Mouse (Mus musculus): ENCODE data around the gene Slc22a18. TPM values are rescaled to one million over a fixed set of nuclear protein-coding genes. Genes with fewer than 3 reads are reported as not detected.

Gene Slc22a18
- 0.14 and 0.71 TPM in 2 replicates for polyA plus RNA-seq (2014; fragmentation: Nextera tagmentation; extraction: Ambion mirVana)

DNA sequence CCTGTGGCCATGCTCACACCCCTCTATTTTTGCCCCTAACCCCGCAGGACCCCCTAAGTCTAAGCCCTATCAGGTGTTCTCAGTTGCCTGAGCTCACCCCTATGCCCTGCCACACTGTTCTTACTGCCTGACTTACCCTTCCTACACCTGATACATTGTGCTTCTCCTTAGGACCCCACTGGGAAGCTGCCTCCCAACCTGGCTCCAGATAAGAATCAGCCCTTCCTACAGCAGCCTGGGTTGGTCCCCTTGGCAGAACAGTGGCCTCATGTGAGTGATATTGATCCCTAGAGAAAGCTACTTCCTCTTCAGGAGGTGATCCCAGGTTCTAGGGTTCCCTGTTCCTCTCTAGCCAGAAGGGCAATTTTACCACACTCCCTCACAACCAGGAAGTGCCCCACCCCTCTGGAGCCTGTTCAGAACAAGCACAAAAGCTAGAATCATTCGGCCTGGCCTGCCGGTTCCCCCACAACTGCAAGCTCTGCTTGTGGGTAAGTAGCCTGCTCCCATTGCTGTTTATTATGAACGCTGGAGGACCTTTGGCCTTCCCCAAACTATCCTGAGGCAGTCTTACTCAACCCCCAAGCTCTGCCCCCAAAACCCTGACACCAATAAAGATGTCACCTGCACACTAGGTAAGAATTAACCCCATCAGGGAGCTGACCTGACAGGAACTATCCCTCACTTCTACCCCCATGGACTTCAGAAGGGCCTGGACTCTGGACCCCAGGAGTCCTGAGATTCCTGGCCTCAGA lies at the start of gene Slc22a18:
Slc22a18 (plus strand) TSS at position 390 of the 755 bp plus-strand sequence.
- Histone ChIP-seq H3K27me3 (ENCODE audit: control insufficient read depth, insufficient read depth, low read length) (no peaks in the 10 kb centered on the region), H3K9ac (ENCODE audit: low read depth, low read length) (no peak within 1 kb of the TSS), H3K27ac (ENCODE audit: low read depth, low read length) (no peak within 1 kb of the TSS), H3K9me3 (ENCODE audit: control insufficient read depth, low read length) (no peaks in the 10 kb centered on the region), H3K4me2 (replicated peaks; ENCODE audit: low read depth, low read length) (no peak within 1 kb of the TSS), H3K4me1 (replicated peaks; ENCODE audit: control insufficient read depth, insufficient read depth, low read length) (no peaks in the 10 kb centered on the region), H3K36me3 (ENCODE audit: control insufficient read depth, insufficient read depth, low read length) (no peaks in the 10 kb centered on the region), H3K4me3 (ENCODE audit: low read depth, low read length) (no peak within 1 kb of the TSS)
- WGBS, result 56% methylated on average over 4 of the region's 4 CpGs
- DNase-seq (ENCODE audit: low spot score) (no peak), ATAC-seq (ENCODE audit: low FRiP score) (no peak)

DNA sequence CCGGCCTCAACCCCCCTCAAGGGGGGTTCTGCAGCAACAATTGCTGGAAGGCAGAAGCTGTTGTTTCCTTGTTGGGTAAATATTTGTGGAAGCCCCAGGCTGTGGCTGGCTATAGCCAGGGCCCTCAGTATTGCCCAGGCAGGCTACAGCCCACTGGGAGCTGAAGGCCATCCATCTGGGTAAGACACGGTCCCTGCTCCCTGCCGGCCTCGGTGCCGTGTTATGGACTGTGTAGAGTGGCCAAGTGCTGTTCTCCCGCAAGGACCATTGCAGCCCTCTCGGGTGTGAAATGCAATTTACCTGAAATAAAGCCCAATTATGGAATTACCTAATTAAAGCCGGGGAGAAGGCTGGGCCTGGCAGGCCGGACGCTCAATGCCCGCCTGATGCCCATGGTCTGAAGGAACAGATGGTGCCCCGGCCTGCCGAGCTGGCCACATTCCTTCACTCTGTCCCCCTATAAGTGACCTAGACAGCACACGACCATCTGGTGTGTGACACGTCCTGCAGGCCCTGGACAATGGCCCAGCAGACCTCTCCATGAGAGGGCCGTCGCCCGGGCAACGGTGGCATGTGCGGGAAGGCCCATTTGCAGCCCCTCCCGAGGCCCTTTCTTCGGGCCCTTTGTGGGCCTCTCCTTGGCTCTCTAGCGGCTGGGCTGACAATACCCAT lies 45.3 kb upstream of the Slc22a18 start:
- no peak overlapping the region for H3K4me3 ChIP-seq (ENCODE audit: low read depth, low read length)
- peaks cover 2% of the 10 kb centered on the region; the same call in 1 of the 2 replicates for H3K4me1 ChIP-seq (replicated peaks; ENCODE audit: control insufficient read depth, insufficient read depth, low read length)
- H3K27ac ChIP-seq (ENCODE audit: low read depth, low read length), result peak overlapping the region; percentile 76
- H3K9me3 ChIP-seq (ENCODE audit: control insufficient read depth, low read length), result no peaks in the 10 kb centered on the region
- H3K4me2 ChIP-seq (replicated peaks; ENCODE audit: low read depth, low read length), result no peak overlapping the region; the same call in 1 of the 2 replicates
- no peaks in the 10 kb centered on the region for H3K36me3 ChIP-seq (ENCODE audit: control insufficient read depth, insufficient read depth, low read length)
- DNase-seq (ENCODE audit: low spot score) (peak; percentile 85), ATAC-seq (ENCODE audit: low FRiP score) (peak; percentile 93)
- peak overlapping the region; percentile 29; the same call in 1 of the 2 replicates for H3K9ac ChIP-seq (ENCODE audit: low read depth, low read length)
- H3K27me3 ChIP-seq (ENCODE audit: control insufficient read depth, insufficient read depth, low read length), result peaks cover 4% of the 10 kb centered on the region; the same call in 1 of the 2 replicates
- WGBS, result 22% methylated on average over 23 of the region's 23 CpGs

DNA sequence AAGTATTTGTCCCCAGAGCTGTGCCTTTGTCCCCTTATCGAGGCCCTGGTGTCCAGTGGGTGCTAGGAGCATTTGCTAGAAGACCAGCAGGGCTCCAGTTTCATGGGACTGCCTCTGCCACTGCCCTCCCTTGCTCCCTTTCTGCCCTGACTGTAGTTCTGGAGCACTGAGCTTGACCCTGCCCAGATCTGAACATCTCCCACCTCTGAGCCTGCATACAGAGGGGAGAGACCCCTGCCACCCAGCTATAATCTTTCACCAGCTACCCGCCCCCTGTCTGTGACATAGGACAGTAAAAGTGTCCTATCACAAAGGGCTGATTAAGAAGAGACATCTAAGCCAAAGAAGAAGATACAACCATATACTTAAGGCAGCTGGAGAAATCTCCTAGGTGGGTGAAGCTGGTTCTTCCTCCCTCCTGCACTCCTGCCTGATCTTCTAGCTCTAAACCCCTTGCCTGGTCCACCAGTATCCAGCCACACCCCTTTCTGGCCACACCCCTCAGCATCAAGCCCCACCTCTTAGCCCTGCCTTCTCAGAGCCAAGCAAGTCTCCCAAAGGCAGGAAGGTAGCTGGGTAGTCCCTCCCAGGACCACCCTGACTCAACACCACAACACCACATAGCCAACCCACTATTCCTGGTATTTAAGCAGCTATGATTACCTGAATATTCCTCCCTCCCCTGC lies 44.6 kb upstream of the Slc22a18 start:
- Histone ChIP-seq H3K9me3 (ENCODE audit: control insufficient read depth, low read length) (no peaks in the 10 kb centered on the region), H3K27ac (ENCODE audit: low read depth, low read length) (peak overlapping the region; percentile 76), H3K27me3 (ENCODE audit: control insufficient read depth, insufficient read depth, low read length) (peaks cover 4% of the 10 kb centered on the region; the same call in 1 of the 2 replicates), H3K4me3 (ENCODE audit: low read depth, low read length) (no peak overlapping the region), H3K9ac (ENCODE audit: low read depth, low read length) (peak overlapping the region; percentile 29; the same call in 1 of the 2 replicates), H3K4me2 (replicated peaks; ENCODE audit: low read depth, low read length) (no peak overlapping the region), H3K36me3 (ENCODE audit: control insufficient read depth, insufficient read depth, low read length) (no peaks in the 10 kb centered on the region), H3K4me1 (replicated peaks; ENCODE audit: control insufficient read depth, insufficient read depth, low read length) (peaks cover 2% of the 10 kb centered on the region; the same call in 1 of the 2 replicates)
- peak; percentile 66 for ATAC-seq (ENCODE audit: low FRiP score)
- peak; percentile 60 for DNase-seq (ENCODE audit: low spot score)
- WGBS, result 29% methylated on average over 2 of the region's 2 CpGs

DNA sequence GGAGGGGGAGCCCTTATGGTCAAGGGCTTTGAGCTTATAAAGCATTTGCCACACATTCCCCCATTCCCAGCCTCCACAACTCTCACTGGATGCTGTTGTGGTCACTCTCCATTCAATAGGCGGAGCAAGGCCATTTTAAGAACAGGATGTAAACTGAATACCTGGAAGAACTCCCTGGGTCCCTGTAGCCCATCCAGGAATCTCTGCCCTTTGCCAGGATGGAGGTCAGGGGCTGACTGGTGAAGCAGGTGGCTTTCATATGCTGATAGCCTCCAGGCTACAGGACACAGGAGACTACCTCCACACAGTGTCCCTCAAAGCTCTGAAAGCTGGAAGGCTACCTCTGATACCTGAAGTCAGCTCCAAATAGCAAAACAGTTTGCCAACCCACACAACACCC lies 40.9 kb upstream of the Slc22a18 start:
- no peak overlapping the region for H3K4me3 ChIP-seq (ENCODE audit: low read depth, low read length)
- no peak for ATAC-seq (ENCODE audit: low FRiP score)
- no peak overlapping the region for H3K9ac ChIP-seq (ENCODE audit: low read depth, low read length)
- peaks cover 6% of the 10 kb centered on the region; the same call in 1 of the 2 replicates for H3K4me1 ChIP-seq (replicated peaks; ENCODE audit: control insufficient read depth, insufficient read depth, low read length)
- no peaks in the 10 kb centered on the region for H3K36me3 ChIP-seq (ENCODE audit: control insufficient read depth, insufficient read depth, low read length)
- WGBS, result 72% methylated on average over 1 of the region's 1 CpGs
- no peak for DNase-seq (ENCODE audit: low spot score)
- no peak overlapping the region for H3K27ac ChIP-seq (ENCODE audit: low read depth, low read length)
- no peak overlapping the region for H3K4me2 ChIP-seq (replicated peaks; ENCODE audit: low read depth, low read length)
- no peaks in the 10 kb centered on the region for H3K9me3 ChIP-seq (ENCODE audit: control insufficient read depth, low read length)
- H3K27me3 ChIP-seq (ENCODE audit: control insufficient read depth, insufficient read depth, low read length), result peaks cover 4% of the 10 kb centered on the region; the same call in 1 of the 2 replicates

DNA sequence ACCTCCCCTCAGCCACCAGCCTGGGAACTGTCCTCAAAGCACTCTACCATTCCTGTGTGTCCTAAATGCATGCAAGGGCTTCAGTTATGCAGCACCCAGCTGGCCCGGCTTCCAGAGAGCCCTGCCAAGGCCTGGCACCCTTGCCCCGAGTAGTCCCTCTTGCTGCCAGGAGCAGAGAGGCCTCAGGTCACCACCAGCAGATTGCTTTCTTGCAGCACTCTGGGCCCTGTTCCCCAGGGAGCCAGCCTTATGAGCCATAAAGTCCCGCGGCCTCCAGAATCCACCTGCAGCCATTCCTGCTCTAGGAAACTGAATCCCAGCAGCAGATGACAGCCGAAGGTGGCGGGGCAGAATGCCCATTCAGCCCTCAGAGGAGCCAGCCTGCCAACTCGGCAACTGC lies 40.2 kb upstream of the Slc22a18 start:
- no peak for DNase-seq (ENCODE audit: low spot score)
- ATAC-seq (ENCODE audit: low FRiP score), result no peak
- no peak overlapping the region for H3K4me3 ChIP-seq (ENCODE audit: low read depth, low read length)
- peaks cover 4% of the 10 kb centered on the region; the same call in 1 of the 2 replicates for H3K27me3 ChIP-seq (ENCODE audit: control insufficient read depth, insufficient read depth, low read length)
- H3K9me3 ChIP-seq (ENCODE audit: control insufficient read depth, low read length), result no peaks in the 10 kb centered on the region
- 71% methylated on average over 7 of the region's 7 CpGs for WGBS
- H3K9ac ChIP-seq (ENCODE audit: low read depth, low read length), result no peak overlapping the region
- no peaks in the 10 kb centered on the region for H3K36me3 ChIP-seq (ENCODE audit: control insufficient read depth, insufficient read depth, low read length)
- no peak overlapping the region for H3K27ac ChIP-seq (ENCODE audit: low read depth, low read length)
- H3K4me2 ChIP-seq (replicated peaks; ENCODE audit: low read depth, low read length), result no peak overlapping the region
- H3K4me1 ChIP-seq (replicated peaks; ENCODE audit: control insufficient read depth, insufficient read depth, low read length), result peaks cover 5% of the 10 kb centered on the region; the same call in 1 of the 2 replicates

DNA sequence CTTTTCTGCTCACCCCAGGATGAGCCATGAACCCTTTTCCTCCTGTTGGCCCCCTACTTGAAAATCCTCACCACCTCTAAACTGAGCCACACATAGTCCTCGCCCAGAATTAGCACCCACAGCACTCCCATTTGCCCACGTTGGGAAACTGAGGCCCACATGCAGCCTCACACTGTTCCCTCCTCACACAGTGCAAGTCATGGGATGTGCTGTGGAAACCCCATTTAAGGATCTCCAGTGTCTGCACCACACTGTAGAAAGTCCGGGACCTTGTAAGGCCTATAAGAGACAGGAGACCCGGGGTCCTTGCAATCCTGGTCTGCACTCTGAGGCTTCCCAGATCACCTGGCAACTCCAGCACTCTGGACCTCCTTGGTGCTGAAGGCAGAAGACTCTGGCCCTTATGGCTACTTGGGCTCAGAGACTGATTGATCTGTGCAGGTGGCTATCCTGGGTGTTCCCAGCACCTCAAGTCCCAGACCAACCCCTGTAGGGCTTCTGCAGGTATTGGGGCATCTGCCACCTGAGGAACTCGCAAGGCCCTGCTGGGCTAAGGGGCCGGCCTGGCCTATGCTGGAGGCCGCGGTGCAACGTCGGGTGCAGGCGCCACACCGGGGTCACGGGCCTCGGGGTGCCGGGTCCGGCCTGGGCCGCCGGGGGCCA lies 36.2 kb upstream of the Slc22a18 start:
- peak; percentile 72 for ATAC-seq (ENCODE audit: low FRiP score)
- Histone ChIP-seq H3K4me3 (ENCODE audit: low read depth, low read length) (peak overlapping the region; percentile 36), H3K27me3 (ENCODE audit: control insufficient read depth, insufficient read depth, low read length) (peaks cover 4% of the 10 kb centered on the region; the same call in 1 of the 2 replicates), H3K4me2 (replicated peaks; ENCODE audit: low read depth, low read length) (peak overlapping the region; percentile 72), H3K4me1 (replicated peaks; ENCODE audit: control insufficient read depth, insufficient read depth, low read length) (peaks cover 11% of the 10 kb centered on the region; the same call in 1 of the 2 replicates), H3K9ac (ENCODE audit: low read depth, low read length) (peak overlapping the region; percentile 73), H3K9me3 (ENCODE audit: control insufficient read depth, low read length) (no peaks in the 10 kb centered on the region), H3K36me3 (ENCODE audit: control insufficient read depth, insufficient read depth, low read length) (no peaks in the 10 kb centered on the region), H3K27ac (ENCODE audit: low read depth, low read length) (peak overlapping the region; percentile 88)
- peak; percentile 67 for DNase-seq (ENCODE audit: low spot score)
- WGBS, result 16% methylated on average over 18 of the region's 18 CpGs

DNA sequence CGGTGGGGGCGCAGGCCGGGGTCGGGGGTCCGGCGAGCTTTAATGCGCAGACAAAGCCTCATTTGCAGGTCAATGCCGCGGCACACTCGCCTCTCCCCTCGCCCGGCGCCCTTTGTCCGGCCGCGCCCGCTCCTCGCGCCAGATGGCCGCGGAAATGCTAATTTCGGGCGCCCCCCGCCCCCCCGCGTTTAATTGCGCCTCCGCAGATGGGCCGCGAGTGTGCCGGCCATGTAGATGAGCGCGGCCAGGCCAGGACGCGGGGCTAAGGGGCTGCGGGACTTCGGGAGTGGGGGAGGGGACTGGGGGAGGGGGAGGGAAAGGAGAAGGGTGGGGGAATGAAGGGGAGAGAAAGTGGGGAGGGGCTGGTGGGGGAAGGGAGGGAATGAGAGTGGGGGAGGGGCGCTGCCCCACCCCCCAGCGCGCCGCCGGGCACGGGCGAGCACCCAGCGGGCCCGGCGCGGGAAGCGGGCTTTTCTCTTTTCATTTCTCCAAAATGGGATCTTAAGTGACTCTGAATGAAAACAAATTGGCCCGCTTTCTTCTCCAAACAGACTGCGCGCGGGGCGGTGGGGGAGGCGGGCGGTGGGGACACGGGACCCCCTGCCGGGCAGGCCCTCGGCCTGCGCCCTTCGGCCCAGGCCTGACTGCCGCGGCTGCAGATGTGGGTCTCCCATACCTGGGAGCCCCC lies 35.5 kb upstream of the Slc22a18 start:
- Histone ChIP-seq H3K4me3 (ENCODE audit: low read depth, low read length) (peak overlapping the region; percentile 36), H3K9me3 (ENCODE audit: control insufficient read depth, low read length) (no peaks in the 10 kb centered on the region), H3K27ac (ENCODE audit: low read depth, low read length) (peak overlapping the region; percentile 88), H3K4me1 (replicated peaks; ENCODE audit: control insufficient read depth, insufficient read depth, low read length) (peaks cover 11% of the 10 kb centered on the region; the same call in 1 of the 2 replicates), H3K4me2 (replicated peaks; ENCODE audit: low read depth, low read length) (peak overlapping the region; percentile 72), H3K9ac (ENCODE audit: low read depth, low read length) (peak overlapping the region; percentile 73), H3K36me3 (ENCODE audit: control insufficient read depth, insufficient read depth, low read length) (no peaks in the 10 kb centered on the region), H3K27me3 (ENCODE audit: control insufficient read depth, insufficient read depth, low read length) (peaks cover 5% of the 10 kb centered on the region)
- DNase-seq (ENCODE audit: low spot score) (peak; percentile 87), ATAC-seq (ENCODE audit: low FRiP score) (peak; percentile 88)
- under 1% methylated on average over 54 of the region's 63 CpGs for WGBS
